ENCODE assay signal across 8 mouse cellular contexts in genomic region chr13:67525753-67526410, GRCm38 (mm10). TPM values are rescaled to one million over a fixed set of nuclear protein-coding genes. Genes with fewer than 3 reads are reported as not detected.
DNase-seq lines count a peak whose midpoint lies in the region; ATAC-seq and TF ChIP-seq lines count a peak whose summit lies in the region.

TSS of gene Gm26965 (minus strand) at chr13:67526151.
TSS of gene Zfp87 (minus strand) at chr13:67526177.

- 0 out of 2 replicates have a peak, but pooled peaks have one; percentile 37 for TF ChIP-seq EP300 in ES-Bruce4 (IDR thresholded peaks at IDR 0.05; ENCODE audit: insufficient read depth, low read depth, low read length)
- no peak for TF ChIP-seq EP300 in liver, postnatal 0 days (IDR thresholded peaks at IDR 0.05; ENCODE audit: low read depth)

- intact Hi-C loops in heart, postnatal 10 days (cut with DNase I) = loop anchor here (2.0 to 10.0 kb wide), 5 partner anchors 23 to 199 kb away; partner anchors contain the start of genes Zfp58, Zfp65, Zfp874a and Zfp874b

- no peaks in the 10 kb centered on the region for H3K9me3 ChIP-seq in ES-Bruce4 (replicated peaks; ENCODE audit: control insufficient read depth, insufficient read depth, low read length, poor library complexity, severe bottlenecking)
- H3K9me3 ChIP-seq in forebrain, embryonic 13.5 days (replicated peaks) = no peaks in the 10 kb centered on the region
- H3K9me3 ChIP-seq in liver, postnatal 0 days (ENCODE audit: low read length) = no peaks in the 10 kb centered on the region
- no peaks in the 10 kb centered on the region for H3K9me3 ChIP-seq in neural tube, embryonic 14.5 days (ENCODE audit: control insufficient read depth, low read length)

- peak within 1 kb of the TSS; percentile 0 for H3K9ac ChIP-seq in ES-Bruce4 (ENCODE audit: low read depth, poor library complexity, severe bottlenecking)
- H3K9ac ChIP-seq in forebrain, embryonic 13.5 days = peak within 1 kb of the TSS; percentile 82
- peak within 1 kb of the TSS; percentile 85 for H3K9ac ChIP-seq in liver, postnatal 0 days (replicated peaks)
- H3K9ac ChIP-seq in neural tube, embryonic 14.5 days (replicated peaks; ENCODE audit: low read depth, low read length) = peak within 1 kb of the TSS; percentile 59

- H3K27me3 ChIP-seq in ES-Bruce4 (ENCODE audit: control insufficient read depth, insufficient read depth, low read length, poor library complexity, severe bottlenecking) = no peaks in the 10 kb centered on the region
- no peaks in the 10 kb centered on the region for H3K27me3 ChIP-seq in forebrain, embryonic 13.5 days
- H3K27me3 ChIP-seq in liver, postnatal 0 days (ENCODE audit: insufficient read depth, low read length) = no peaks in the 10 kb centered on the region
- H3K27me3 ChIP-seq in neural tube, embryonic 14.5 days (ENCODE audit: control insufficient read depth, insufficient read depth, low read length) = no peaks in the 10 kb centered on the region

- H3K4me2 ChIP-seq in forebrain, embryonic 13.5 days = peak within 1 kb of the TSS; percentile 86
- H3K4me2 ChIP-seq in liver, postnatal 0 days (ENCODE audit: low read depth, low read length) = peak within 1 kb of the TSS; percentile 97
- peak within 1 kb of the TSS; percentile 93 for H3K4me2 ChIP-seq in neural tube, embryonic 14.5 days (ENCODE audit: low read depth, low read length)

- DNase-seq in heart, postnatal 10 days = peak; percentile 96 to 97
- peak; percentile 83 for DNase-seq in large intestine, adult 2 months (ENCODE audit: low read depth, low spot score)
- DNase-seq in liver, postnatal 0 days = peak; percentile 93
- DNase-seq in testis, postnatal 10 days (ENCODE audit: low spot score) = peak; percentile 88

- ATAC-seq in cerebellum, adult (ENCODE audit: insufficient number of reproducible peaks, low FRiP score, low TSS enrichment) = peak; percentile 99
- peak; percentile 99 for ATAC-seq in forebrain, embryonic 13.5 days
- ATAC-seq in liver, postnatal 0 days = peak; percentile 99
- peak; percentile 99 for ATAC-seq in neural tube, embryonic 14.5 days (ENCODE audit: low read depth)

- WGBS in forebrain, embryonic 13.5 days = 0% methylated on average over 27 of the region's 27 CpGs
- under 1% methylated on average over 27 of the region's 27 CpGs for WGBS in large intestine, adult 2 months
- under 1% methylated on average over 27 of the region's 27 CpGs for WGBS in liver, postnatal 0 days (ENCODE audit: insufficient replicate concordance)
- whole genome bisulfite sequencing in neural tube, embryonic 14.5 days = under 1% methylated on average over 27 of the region's 27 CpGs

- no peaks in the 10 kb centered on the region for H3K4me1 ChIP-seq in ES-Bruce4 (ENCODE audit: control insufficient read depth, insufficient read depth, low read length)
- peaks cover 21% of the 10 kb centered on the region for H3K4me1 ChIP-seq in forebrain, embryonic 13.5 days
- H3K4me1 ChIP-seq in liver, postnatal 0 days (ENCODE audit: insufficient read depth) = peaks cover 13% of the 10 kb centered on the region
- peaks cover 11% of the 10 kb centered on the region for H3K4me1 ChIP-seq in neural tube, embryonic 14.5 days (ENCODE audit: control insufficient read depth, insufficient read depth, low read length)

- no peaks in the 10 kb centered on the region; the same call in 1 of the 2 replicates for H3K36me3 ChIP-seq in ES-Bruce4 (ENCODE audit: control insufficient read depth, insufficient read depth, low read length, poor library complexity, severe bottlenecking)
- peaks cover 7% of the 10 kb centered on the region for H3K36me3 ChIP-seq in forebrain, embryonic 13.5 days (ENCODE audit: poor library complexity, severe bottlenecking)
- H3K36me3 ChIP-seq in liver, postnatal 0 days (replicated peaks; ENCODE audit: insufficient read depth, low read length) = no peaks in the 10 kb centered on the region
- peaks cover under 1% of the 10 kb centered on the region; the same call in 1 of the 2 replicates for H3K36me3 ChIP-seq in neural tube, embryonic 14.5 days (ENCODE audit: control insufficient read depth, insufficient read depth, low read length)

- H3K27ac ChIP-seq in ES-Bruce4 (ENCODE audit: insufficient read depth, low read length) = 0 out of 2 replicates have a peak within 1 kb of the TSS, but pooled peaks have one; percentile 1
- peak within 1 kb of the TSS; percentile 63 for H3K27ac ChIP-seq in forebrain, embryonic 13.5 days
- H3K27ac ChIP-seq in liver, postnatal 0 days (ENCODE audit: low read depth) = peak within 1 kb of the TSS; percentile 72
- peak within 1 kb of the TSS; percentile 68 for H3K27ac ChIP-seq in neural tube, embryonic 14.5 days (ENCODE audit: low read depth, low read length)

- TF ChIP-seq CTCF in ES-Bruce4 (IDR thresholded peaks at IDR 0.05; ENCODE audit: low read depth, low read length) = no peak
- peak; percentile 21; the same call in 1 of the 2 replicates for TF ChIP-seq CTCF in liver, postnatal 0 days (IDR thresholded peaks at IDR 0.05; ENCODE audit: low read depth)

- TF ChIP-seq POLR2A in ES-Bruce4 (IDR thresholded peaks at IDR 0.05; ENCODE audit: insufficient read depth, low read length) = peak; percentile 80

- peak within 1 kb of the TSS; percentile 71 for H3K4me3 ChIP-seq in ES-Bruce4 (ENCODE audit: low read depth, low read length)
- H3K4me3 ChIP-seq in forebrain, embryonic 13.5 days = peak within 1 kb of the TSS; percentile 82
- H3K4me3 ChIP-seq in liver, postnatal 0 days (ENCODE audit: low read depth, low read length) = peak within 1 kb of the TSS; percentile 98
- peak within 1 kb of the TSS; percentile 63 for H3K4me3 ChIP-seq in neural tube, embryonic 14.5 days (ENCODE audit: low read depth, low read length)

RNA-seq across cellular contexts. Expression of gene Gm26965, which starts in this region (rescaled TPM):
- not detected in 2 replicates for polyA plus RNA-seq in ES-Bruce4 (2011; ENCODE audit: insufficient read depth, insufficient read length, low read depth, missing spikeins)
- not detected in 2 replicates for polyA plus RNA-seq in forebrain, embryonic 13.5 days (2015; fragmentation: Nextera tagmentation; extraction: Ambion mirVana)
- not detected for total RNA-seq in heart, postnatal 10 days (2021)
- not detected in 2 replicates for polyA plus RNA-seq in large intestine, adult 2 months (2012; rRNA removed)
- not detected in 2 replicates for polyA plus RNA-seq in liver, postnatal 0 days (2015; fragmentation: Nextera tagmentation; extraction: Ambion mirVana)
- polyA plus RNA-seq in neural tube, embryonic 14.5 days (2014; fragmentation: Nextera tagmentation; extraction: Ambion mirVana) = not detected in 2 replicates

RNA-seq across cellular contexts. Expression of gene Zfp87, which starts in this region (rescaled TPM):
- polyA plus RNA-seq in ES-Bruce4 (2011; ENCODE audit: insufficient read depth, insufficient read length, low read depth, missing spikeins) = 15.0 and 15.5 TPM in 2 replicates
- polyA plus RNA-seq in forebrain, embryonic 13.5 days (2015; fragmentation: Nextera tagmentation; extraction: Ambion mirVana) = 34.3 and 36.7 TPM in 2 replicates
- 10 to 100 TPM in 1 of 2 experiments, 1 to 10 TPM in 1; 9.1 to 14.8 TPM for total RNA-seq in heart, postnatal 10 days (2021)
- polyA plus RNA-seq in large intestine, adult 2 months (2012; rRNA removed) = 11.9 and 21.7 TPM in 2 replicates
- 11.3 and 11.5 TPM in 2 replicates for polyA plus RNA-seq in liver, postnatal 0 days (2015; fragmentation: Nextera tagmentation; extraction: Ambion mirVana)
- 40.4 and 42.6 TPM in 2 replicates for polyA plus RNA-seq in neural tube, embryonic 14.5 days (2014; fragmentation: Nextera tagmentation; extraction: Ambion mirVana)

Comparison
In these comparisons a context has a peak if more than half of its experiments do, and no peak if none do; other contexts are left out.
1. Peak in every context shown above with its lines: DNase-seq, ATAC-seq, H3K4me3 ChIP-seq and H3K27ac ChIP-seq.
2. H3K27ac ChIP-seq: peak in every context shown above with its lines; median percentile 72 in liver, postnatal 0 days; 68 in neural tube, embryonic 14.5 days; 63 in forebrain, embryonic 13.5 days; 1 in ES-Bruce4.
3. H3K9ac ChIP-seq: peak in every context shown above with its lines; median percentile 85 in liver, postnatal 0 days; 82 in forebrain, embryonic 13.5 days; 59 in neural tube, embryonic 14.5 days; 0 in ES-Bruce4.